In the genomic region with DNA sequence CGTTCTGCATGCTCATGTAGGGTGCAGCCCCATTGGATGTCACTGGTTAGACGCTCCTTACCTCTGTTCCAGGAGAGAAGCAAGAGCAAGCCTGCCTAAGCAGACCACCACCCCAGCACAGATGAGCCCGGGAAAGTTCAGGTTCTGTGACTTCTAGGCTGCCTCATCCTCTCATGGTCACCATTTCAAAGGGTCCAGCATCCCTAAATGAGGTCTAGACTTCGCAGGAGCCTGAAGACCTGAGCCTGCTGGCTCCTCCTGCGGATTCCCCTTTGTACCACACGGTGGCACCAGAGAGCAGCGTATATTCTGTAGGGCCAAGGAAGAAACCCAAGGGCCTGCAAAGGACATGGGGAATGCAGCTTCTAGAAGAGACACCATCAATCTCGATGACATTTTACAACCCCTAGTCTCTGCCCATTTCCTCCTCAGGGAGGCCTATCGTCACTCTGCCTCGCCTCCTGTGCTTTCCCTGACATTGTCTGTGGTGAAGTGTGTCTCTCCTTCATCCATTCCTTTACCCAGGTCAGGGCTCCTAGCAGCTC, we compare ENCODE assay signal across 9 mouse cellular contexts. TPM values are rescaled to one million over a fixed set of nuclear protein-coding genes. Genes with fewer than 3 reads are reported as not detected.
DNase-seq lines count a peak whose midpoint lies in the region; ATAC-seq and TF ChIP-seq lines count a peak whose summit lies in the region.
"Had no signal": no experiment of that assay in that cellular context is flagged by ENCODE, and none has a peak within 500 bp of the region (broad histone marks: within the 10 kb centered on the region; RNA-seq: fewer than 3 reads in every experiment).

No protein-coding gene starts in this region.

- no peak for DNase-seq in Patski (ENCODE audit: low read depth, low spot score)
- peak; percentile 67 for DNase-seq in cerebellum, adult 8-10 months
- DNase-seq in forelimb bud, embryonic 11.5 days (ENCODE audit: low read depth, low spot score): peak; percentile 77
- DNase-seq in layer of hippocampus, postnatal 14 days (ENCODE audit: low spot score in 2 of 2): peak; percentile 69 to 71
- peak; percentile 72 for DNase-seq in lung, postnatal 36 days
- peak; percentile 47 for DNase-seq in retina, postnatal 7 days (ENCODE audit: low read depth, low spot score)
- DNase-seq in urinary bladder, postnatal 14 days (ENCODE audit: low spot score): peak; percentile 64

- H3K27me3 ChIP-seq in Patski: no peaks in the 10 kb centered on the region
- H3K27me3 ChIP-seq in hindbrain, embryonic 15.5 days: no peaks in the 10 kb centered on the region
- H3K27me3 ChIP-seq: liver, embryonic 15.5 days had no signal

- no peak overlapping the region for H3K4me3 ChIP-seq in hindbrain, embryonic 15.5 days
- H3K4me3 ChIP-seq: liver, embryonic 15.5 days had no signal

- H3K4me2 ChIP-seq in hindbrain, embryonic 15.5 days: no peak overlapping the region
- H3K4me2 ChIP-seq: liver, embryonic 15.5 days had no signal

- H3K27ac ChIP-seq in hindbrain, embryonic 15.5 days (replicated peaks): no peak overlapping the region
- H3K27ac ChIP-seq: liver, embryonic 15.5 days had no signal

- peak; percentile 87 for TF ChIP-seq CTCF in Patski (IDR thresholded peaks at IDR 0.05)

- in situ Hi-C loops in Patski (cut with MboI; ENCODE audit: low pct_unique_long_range_greater_than_20kb): no loop called here

- POLR2A ChIA-PET in Patski (lab: Charles Lee): interaction anchor here (0.7 kb wide), 1 partner anchor 878 kb away, joined by 3 read pairs; no protein-coding TSS in a partner anchor

- no peaks in the 10 kb centered on the region; the same call in 1 of the 2 replicates for H3K4me1 ChIP-seq in hindbrain, embryonic 15.5 days (replicated peaks)
- H3K4me1 ChIP-seq: liver, embryonic 15.5 days had no signal

- ATAC-seq in Patski: peak; percentile 79
- peak; percentile 78; the same call in 1 of the 2 replicates for ATAC-seq in hindbrain, embryonic 15.5 days (ENCODE audit: low FRiP score, low read depth)

- H3K36me3 ChIP-seq in hindbrain, embryonic 15.5 days: no peaks in the 10 kb centered on the region
- H3K36me3 ChIP-seq: liver, embryonic 15.5 days had no signal

- 21% methylated on average over 10 of the region's 10 CpGs for WGBS in hindbrain, embryonic 15.5 days

- CTCF ChIA-PET in Patski (lab: Charles Lee): interaction anchor here (0.6 to 3.1 kb wide), 15 partner anchors 10 to 1761 kb away, joined by 3 to 21 read pairs (median 4); a partner anchor contains a TSS

- no peaks in the 10 kb centered on the region for H3K9me3 ChIP-seq in hindbrain, embryonic 15.5 days
- H3K9me3 ChIP-seq: liver, embryonic 15.5 days had no signal

- no peak overlapping the region for H3K9ac ChIP-seq in hindbrain, embryonic 15.5 days
- H3K9ac ChIP-seq: liver, embryonic 15.5 days had no signal

RNA-seq across cellular contexts. Expression of a gene that starts 28.0 kb away (rescaled TPM):
- 0.14 TPM for polyA plus RNA-seq in Patski (2021)
- not detected in 2 replicates for polyA plus RNA-seq in hindbrain, embryonic 15.5 days (2015; fragmentation: Nextera tagmentation; extraction: Ambion mirVana)
- not detected for total RNA-seq in layer of hippocampus, postnatal 14 days (2021)
- polyA plus RNA-seq: liver, embryonic 15.5 days had no signal

RNA-seq across cellular contexts. Expression of a gene that starts 35.6 kb away (rescaled TPM):
- polyA plus RNA-seq in Patski (2021): 26.7 TPM
- polyA plus RNA-seq in hindbrain, embryonic 15.5 days (2015; fragmentation: Nextera tagmentation; extraction: Ambion mirVana): 14.9 and 16.5 TPM in 2 replicates
- 1 to 10 TPM; 4.8 to 5.2 TPM for total RNA-seq in layer of hippocampus, postnatal 14 days (2021)
